ENCODE assay signal across 17 mouse cellular contexts in the genomic region with DNA sequence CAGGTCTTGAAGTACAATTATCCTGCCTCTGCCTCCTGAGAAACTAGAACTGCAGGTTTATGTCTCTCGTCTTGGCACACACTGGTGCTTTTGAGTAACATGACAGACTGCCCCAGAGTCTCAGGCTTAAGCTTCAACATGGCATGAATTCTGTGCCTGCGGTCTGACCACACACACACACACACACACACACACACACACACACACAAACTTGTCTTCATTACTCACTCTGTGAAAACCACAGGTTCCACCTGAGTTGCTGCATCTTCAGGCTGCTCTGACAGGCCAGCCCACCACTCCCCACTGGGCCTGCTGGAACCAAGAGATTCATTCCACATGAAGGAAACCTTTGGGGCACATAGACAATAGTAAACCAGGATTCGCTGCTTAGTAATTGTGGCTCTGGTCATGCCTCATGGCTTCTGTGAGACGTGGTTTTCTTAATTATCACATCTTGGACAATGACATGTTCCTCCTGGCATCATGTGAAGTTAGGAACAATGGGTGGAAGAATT.
"Had no signal": no experiment of that assay in that cellular context is flagged by ENCODE, and none has a peak within 500 bp of the region (broad histone marks: within the 10 kb centered on the region; RNA-seq: fewer than 3 reads in every experiment).

No protein-coding gene starts in this region.

- H3K9me3 ChIP-seq: midbrain, embryonic 10.5 days; midbrain, embryonic 12.5 days; neural tube, embryonic 13.5 days; neural tube, embryonic 15.5 days had no signal

- H3K27ac ChIP-seq: midbrain, embryonic 10.5 days; midbrain, embryonic 12.5 days; neural tube, embryonic 13.5 days; neural tube, embryonic 15.5 days had no signal

- H3K4me1 ChIP-seq: midbrain, embryonic 12.5 days; neural tube, embryonic 13.5 days; neural tube, embryonic 15.5 days had no signal

- H3K9ac ChIP-seq: lung, embryonic 14.5 days; midbrain, embryonic 12.5 days; neural tube, embryonic 13.5 days; neural tube, embryonic 15.5 days had no signal

- H3K27me3 ChIP-seq: neural tube, embryonic 13.5 days; neural tube, embryonic 15.5 days had no signal

- ATAC-seq: midbrain, embryonic 16.5 days had no signal

- H3K4me2 ChIP-seq: lung, embryonic 14.5 days; midbrain, embryonic 12.5 days; neural tube, embryonic 13.5 days; neural tube, embryonic 15.5 days had no signal

- H3K4me3 ChIP-seq: midbrain, embryonic 10.5 days; midbrain, embryonic 12.5 days; myocyte; neural tube, embryonic 13.5 days; neural tube, embryonic 15.5 days had no signal

- H3K36me3 ChIP-seq: midbrain, embryonic 10.5 days; midbrain, embryonic 12.5 days; neural tube, embryonic 13.5 days; neural tube, embryonic 15.5 days had no signal

- DNase-seq: lung, adult 18-20 months; lung, embryonic 14.5 days; lung, postnatal 10 days; lung, postnatal 4 days; midbrain, embryonic 14.5 days; retina, postnatal 1 day; right cerebral cortex, adult 18-20 months; right cerebral cortex, postnatal 14 days; thymus, adult 18-20 months; thymus, postnatal 14 days; thymus, postnatal 36 days had no signal
